Mouse (Mus musculus): ENCODE results near the gene Mlec. TPM values are rescaled to one million over a fixed set of nuclear protein-coding genes. Genes with fewer than 3 reads are reported as not detected.
A peak's percentile ranks its signal among the peaks of the same experiment; 100 is the strongest.

Gene Mlec
- polyA plus RNA-seq, 1 experiment from 2014 or later: 78.1 TPM

DNA sequence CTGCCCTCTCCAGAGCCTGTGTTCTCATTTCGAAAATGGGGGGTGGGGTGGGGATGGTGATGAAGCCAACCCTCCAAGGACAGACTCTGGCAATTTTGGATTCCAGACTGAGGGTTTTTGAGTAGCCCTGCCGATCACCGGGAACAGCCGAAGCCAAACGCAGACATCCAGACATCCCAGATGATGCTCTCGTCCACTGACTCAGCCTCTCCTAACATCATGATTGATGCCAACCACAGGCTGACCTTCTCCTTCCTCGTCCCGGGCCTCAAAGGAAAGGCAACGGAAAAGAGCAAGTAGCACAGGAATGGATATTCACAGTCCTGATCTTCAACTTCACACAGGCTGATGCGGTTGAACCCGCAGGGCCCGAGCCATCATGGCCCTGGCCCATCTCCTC, 32.1 kb upstream of the Mlec start:
- 65% methylated on average over 12 of the region's 12 CpGs for WGBS
- Histone ChIP-seq H3K4me3 (no peak overlapping the region), H3K27me3 (peaks cover 84% of the 10 kb centered on the region), H3K4me1 (peaks cover 48% of the 10 kb centered on the region), H3K9me3 (no peaks in the 10 kb centered on the region), H3K27ac (no peak overlapping the region), H3K9ac (no peak overlapping the region), H3K36me3 (no peaks in the 10 kb centered on the region), H3K4me2 (replicated peaks) (no peak overlapping the region)
- ATAC-seq (ENCODE audit: low FRiP score, low read depth): no peak

DNA sequence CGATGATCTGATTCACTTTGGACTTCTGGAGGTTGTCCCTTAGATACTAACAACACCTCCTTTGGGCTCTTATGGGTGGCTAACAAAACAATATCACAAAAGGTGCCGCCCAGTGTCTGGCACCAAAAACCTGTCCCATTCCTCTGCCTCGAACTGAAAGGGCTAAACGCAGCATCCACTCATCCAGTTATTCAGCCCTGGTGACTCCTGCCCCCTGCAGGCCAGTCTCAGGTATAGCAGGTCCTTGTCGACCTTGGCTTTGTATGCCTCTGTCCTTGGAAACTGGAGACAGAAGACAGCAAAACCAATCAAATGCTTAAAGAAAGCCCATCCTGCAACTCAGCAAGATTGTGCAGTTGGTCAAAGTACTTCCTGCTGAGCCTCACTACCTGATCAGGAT, 30.8 kb upstream of the Mlec start:
- Histone ChIP-seq H3K27me3 (peaks cover 72% of the 10 kb centered on the region), H3K9me3 (no peaks in the 10 kb centered on the region), H3K4me3 (no peak overlapping the region), H3K4me2 (replicated peaks) (no peak overlapping the region), H3K27ac (no peak overlapping the region), H3K36me3 (no peaks in the 10 kb centered on the region), H3K9ac (no peak overlapping the region), H3K4me1 (peaks cover 39% of the 10 kb centered on the region)
- WGBS: 53% methylated on average over 5 of the region's 5 CpGs
- no peak for ATAC-seq (ENCODE audit: low FRiP score, low read depth)

DNA sequence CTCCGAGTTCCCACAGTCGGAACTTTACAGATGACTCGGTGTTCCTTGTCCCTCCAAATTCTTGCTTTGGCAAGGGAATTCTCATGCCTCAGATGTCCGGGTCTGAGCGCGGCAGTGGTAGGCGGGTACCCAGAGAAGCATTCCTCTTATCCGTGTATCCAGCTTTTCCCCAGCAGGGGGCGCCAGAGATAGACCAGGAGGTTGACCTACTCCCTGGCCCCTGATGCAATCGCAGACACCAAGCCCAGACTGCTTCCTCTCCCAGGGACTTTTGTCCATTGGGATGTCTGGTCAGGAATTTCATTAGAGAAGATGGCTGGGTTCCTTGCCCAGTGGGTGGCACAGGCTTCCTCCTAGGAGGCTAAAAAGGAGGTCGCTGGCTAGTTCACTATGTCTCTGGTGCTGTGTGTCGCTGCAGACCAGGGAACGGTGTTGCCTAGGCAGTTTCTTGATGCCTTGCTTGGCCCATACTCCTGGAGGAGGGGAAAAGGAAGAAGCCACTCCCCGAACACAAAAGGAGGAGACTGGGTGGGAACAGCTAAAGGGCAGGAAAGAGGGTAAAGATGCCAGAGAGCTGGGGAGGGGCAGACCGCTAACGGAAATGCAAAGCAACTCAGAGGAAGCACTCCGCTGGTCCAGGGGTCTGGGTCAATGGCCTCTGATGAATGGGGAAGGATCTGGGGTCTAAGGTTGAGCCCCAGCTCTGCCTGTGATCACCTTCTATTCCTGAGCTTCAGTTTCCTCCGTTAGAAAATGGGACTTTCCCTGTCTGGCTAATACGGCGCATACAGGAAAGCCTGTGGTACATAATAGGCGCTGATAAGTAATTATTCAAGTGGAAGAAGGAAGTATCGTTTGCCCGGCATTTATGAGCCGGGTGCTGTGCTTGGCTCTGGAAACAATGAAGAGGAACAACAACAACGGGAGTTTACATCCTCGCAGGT, 29.5 kb upstream of the Mlec start:
- WGBS: 16% methylated on average over 26 of the region's 26 CpGs
- Histone ChIP-seq H3K4me1 (peaks cover 25% of the 10 kb centered on the region), H3K27me3 (peaks cover 58% of the 10 kb centered on the region), H3K4me2 (replicated peaks) (peak overlapping the region; percentile 50), H3K9ac (no peak overlapping the region), H3K9me3 (no peaks in the 10 kb centered on the region), H3K36me3 (no peaks in the 10 kb centered on the region), H3K4me3 (0 out of 2 replicates have a peak overlapping the region, but pooled peaks have one; percentile 2), H3K27ac (no peak overlapping the region)
- peak; percentile 80 for ATAC-seq (ENCODE audit: low FRiP score, low read depth)

DNA sequence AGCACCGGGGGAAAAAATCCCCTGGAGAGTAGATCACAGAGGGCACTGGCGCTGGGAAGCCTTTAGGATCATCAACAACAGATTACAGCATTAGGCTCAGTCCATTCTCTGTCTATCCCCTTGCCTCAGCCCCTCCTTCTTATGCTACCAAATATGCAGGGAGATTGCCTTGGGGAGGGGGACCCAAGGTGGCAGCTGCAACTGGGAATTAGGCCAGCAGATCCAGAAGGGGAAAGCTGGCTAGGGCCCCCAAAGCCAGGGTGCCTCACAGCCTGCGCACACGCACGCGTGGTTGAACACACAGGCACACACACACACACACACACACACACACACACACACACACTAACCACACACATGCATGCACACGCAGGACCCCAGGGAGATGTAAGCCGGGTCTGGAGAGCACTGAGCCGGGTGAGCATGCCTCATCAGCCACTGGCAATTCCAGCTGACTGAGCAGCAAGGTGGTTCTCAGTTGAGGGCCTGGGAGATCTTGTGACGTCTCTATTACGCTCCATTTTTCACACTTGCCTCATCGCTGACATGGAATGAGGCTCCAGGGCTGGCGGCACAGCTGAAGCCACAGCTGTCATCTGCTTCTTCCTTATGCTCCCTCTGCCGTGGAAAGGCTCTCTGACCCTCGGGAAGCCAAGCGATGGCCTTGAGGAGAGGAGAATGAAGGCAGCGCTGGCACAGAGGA, 28.5 kb upstream of the Mlec start:
- Histone ChIP-seq H3K4me2 (replicated peaks) (peak overlapping the region; percentile 50), H3K27ac (no peak overlapping the region), H3K27me3 (peaks cover 49% of the 10 kb centered on the region), H3K4me1 (peaks cover 22% of the 10 kb centered on the region), H3K9me3 (no peaks in the 10 kb centered on the region), H3K36me3 (no peaks in the 10 kb centered on the region), H3K9ac (no peak overlapping the region; the same call in 1 of the 2 replicates), H3K4me3 (peak overlapping the region; percentile 2; the same call in 1 of the 2 replicates)
- WGBS: 39% methylated on average over 17 of the region's 17 CpGs
- peak; percentile 49; the same call in 1 of the 2 replicates for ATAC-seq (ENCODE audit: low FRiP score, low read depth)

DNA sequence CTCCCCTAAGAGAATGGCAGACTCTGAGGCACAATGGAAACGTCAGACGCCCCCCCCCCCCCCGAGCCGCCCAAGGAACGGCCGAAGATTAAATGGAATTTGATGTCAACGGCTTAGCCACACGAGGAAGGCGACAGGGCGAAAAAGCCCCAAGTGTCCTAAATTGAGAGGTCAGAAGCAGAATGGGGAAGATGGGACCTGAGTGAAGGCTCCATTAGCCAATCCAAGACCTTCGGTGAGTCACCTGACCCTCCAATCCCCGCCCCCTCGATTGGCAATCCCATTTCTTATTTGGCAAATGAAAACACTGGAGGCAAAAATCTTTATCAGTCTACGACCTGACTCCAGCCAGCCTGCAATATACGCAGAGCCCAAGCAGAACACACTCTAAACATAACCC, 26.7 kb upstream of the Mlec start:
- no peaks in the 10 kb centered on the region for H3K36me3 ChIP-seq
- no peak overlapping the region for H3K27ac ChIP-seq
- H3K4me3 ChIP-seq: no peak overlapping the region
- whole genome bisulfite sequencing: 35% methylated on average over 15 of the region's 15 CpGs
- 0 out of 2 replicates have a peak overlapping the region, but pooled peaks have one; percentile 7 for H3K4me2 ChIP-seq (replicated peaks)
- no peak overlapping the region for H3K9ac ChIP-seq
- no peak for ATAC-seq (ENCODE audit: low FRiP score, low read depth)
- H3K4me1 ChIP-seq: peaks cover 26% of the 10 kb centered on the region
- peaks cover 31% of the 10 kb centered on the region for H3K27me3 ChIP-seq
- no peaks in the 10 kb centered on the region for H3K9me3 ChIP-seq

DNA sequence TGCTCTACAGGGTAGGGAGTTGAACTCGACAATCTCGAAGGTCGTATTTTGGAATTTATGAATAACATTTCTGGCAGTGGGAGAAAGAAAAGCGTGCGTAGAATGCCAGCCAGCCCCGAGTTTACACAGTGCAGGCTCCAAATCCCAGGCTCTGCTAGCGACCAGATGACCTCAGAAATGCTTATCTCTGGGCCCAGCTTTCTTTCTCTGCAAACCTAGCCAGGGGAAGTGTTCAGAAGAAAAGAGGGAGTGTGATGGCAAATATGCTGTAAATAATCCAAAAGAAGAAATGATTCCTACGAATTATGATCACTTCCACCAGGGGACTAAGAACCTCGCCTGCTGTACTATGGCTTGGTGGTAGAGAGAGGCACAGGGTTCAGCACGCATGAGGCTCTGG, 25.5 kb upstream of the Mlec start:
- Histone ChIP-seq H3K27me3 (peaks cover 25% of the 10 kb centered on the region; the same call in 1 of the 2 replicates), H3K27ac (no peak overlapping the region), H3K9ac (no peak overlapping the region), H3K4me1 (peaks cover 26% of the 10 kb centered on the region), H3K4me2 (replicated peaks) (no peak overlapping the region), H3K9me3 (no peaks in the 10 kb centered on the region), H3K4me3 (no peak overlapping the region), H3K36me3 (no peaks in the 10 kb centered on the region)
- no peak for ATAC-seq (ENCODE audit: low FRiP score, low read depth)
- 76% methylated on average over 10 of the region's 10 CpGs for WGBS

DNA sequence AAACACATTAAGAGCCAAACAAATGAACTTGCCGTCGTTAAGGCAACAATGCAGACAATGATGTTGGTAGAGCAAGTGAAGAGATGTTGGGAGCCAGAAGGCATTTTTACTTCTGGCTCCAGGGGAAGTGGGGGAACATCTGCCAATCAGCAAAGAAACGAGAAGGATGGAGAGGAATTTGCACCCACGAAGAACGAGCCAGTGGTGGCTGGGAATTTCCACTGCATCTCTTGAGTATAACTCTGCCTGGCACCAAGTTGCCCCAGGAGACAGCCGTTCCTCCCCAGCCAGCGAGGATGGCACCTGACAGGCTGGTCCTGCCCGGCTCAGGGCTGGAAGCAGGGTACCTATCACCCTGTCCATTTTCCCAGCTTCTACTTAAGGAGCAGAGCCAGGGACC, 24.9 kb upstream of the Mlec start:
- Histone ChIP-seq H3K36me3 (no peaks in the 10 kb centered on the region), H3K4me3 (no peak overlapping the region), H3K9ac (0 out of 2 replicates have a peak overlapping the region, but pooled peaks have one; percentile 8), H3K4me1 (peaks cover 26% of the 10 kb centered on the region), H3K27me3 (peaks cover 25% of the 10 kb centered on the region; the same call in 1 of the 2 replicates), H3K9me3 (no peaks in the 10 kb centered on the region), H3K4me2 (replicated peaks) (no peak overlapping the region), H3K27ac (no peak overlapping the region)
- WGBS: 80% methylated on average over 8 of the region's 8 CpGs
- no peak for ATAC-seq (ENCODE audit: low FRiP score, low read depth)

DNA sequence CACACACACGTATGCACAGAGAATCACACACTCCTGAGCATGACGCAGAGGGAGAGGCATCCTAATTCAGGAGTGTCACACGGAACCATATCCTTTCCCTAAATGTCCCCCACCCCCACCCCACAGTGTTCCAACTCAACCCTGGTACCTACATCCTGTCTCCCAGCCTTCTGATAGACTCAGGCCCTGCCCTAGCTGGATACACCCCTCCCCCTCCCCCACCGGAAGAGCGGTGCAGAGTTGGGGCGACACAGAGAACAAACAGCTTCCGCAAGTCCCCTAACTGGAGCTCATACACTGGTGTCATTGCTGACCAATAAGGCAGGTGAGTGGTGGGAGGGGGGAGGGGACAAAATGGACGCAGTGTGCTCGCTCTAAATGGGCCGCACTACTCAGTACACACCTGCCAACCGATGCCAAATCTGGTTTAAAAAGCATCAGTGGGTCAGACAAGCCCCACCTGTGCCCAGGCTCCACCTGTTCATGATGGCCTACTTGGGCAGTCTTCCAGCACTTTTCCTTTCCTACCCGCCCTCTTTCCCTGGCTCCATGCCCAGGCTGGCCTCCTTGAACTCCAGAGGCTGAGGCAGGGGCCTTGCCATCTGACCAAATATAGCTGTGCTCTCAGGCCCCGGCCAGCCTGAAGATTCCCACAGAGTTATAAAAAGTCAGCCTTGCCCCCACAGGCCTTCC, 23.4 kb upstream of the Mlec start:
- H3K27me3 ChIP-seq: peaks cover 11% of the 10 kb centered on the region; the same call in 1 of the 2 replicates
- H3K27ac ChIP-seq: no peak overlapping the region
- no peak overlapping the region for H3K4me2 ChIP-seq (replicated peaks)
- H3K9me3 ChIP-seq: no peaks in the 10 kb centered on the region
- H3K36me3 ChIP-seq: no peaks in the 10 kb centered on the region
- H3K9ac ChIP-seq: no peak overlapping the region
- H3K4me3 ChIP-seq: no peak overlapping the region
- WGBS: 80% methylated on average over 13 of the region's 13 CpGs
- peaks cover 13% of the 10 kb centered on the region for H3K4me1 ChIP-seq
- no peak for ATAC-seq (ENCODE audit: low FRiP score, low read depth)

DNA sequence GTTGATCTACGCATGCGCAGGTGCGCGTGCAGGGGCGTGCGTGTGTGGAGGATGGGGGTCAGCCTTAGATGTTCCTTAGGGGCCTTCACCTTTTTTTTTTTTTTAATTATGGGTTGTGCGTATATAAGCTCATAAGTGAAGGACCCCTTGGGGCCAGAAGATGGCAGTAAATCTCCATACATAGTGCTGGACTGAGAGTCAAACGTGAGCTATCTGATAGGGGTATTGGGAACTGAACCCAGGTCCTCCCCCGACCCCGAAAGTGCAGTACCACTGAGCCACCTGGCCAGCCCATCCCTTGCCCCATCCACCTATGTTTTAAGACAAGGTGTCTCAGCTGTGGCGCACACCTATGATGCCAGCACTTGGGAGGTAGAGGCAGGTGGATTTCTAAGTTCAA, 21.6 kb upstream of the Mlec start:
- H3K9ac ChIP-seq: no peak overlapping the region
- 93% methylated on average over 11 of the region's 11 CpGs for WGBS
- H3K9me3 ChIP-seq: no peaks in the 10 kb centered on the region
- no peak overlapping the region for H3K4me3 ChIP-seq
- H3K4me1 ChIP-seq: peaks cover 9% of the 10 kb centered on the region; the same call in 1 of the 2 replicates
- no peak overlapping the region for H3K27ac ChIP-seq
- ATAC-seq (ENCODE audit: low FRiP score, low read depth): no peak
- H3K4me2 ChIP-seq (replicated peaks): no peak overlapping the region
- no peaks in the 10 kb centered on the region for H3K36me3 ChIP-seq
- no peaks in the 10 kb centered on the region for H3K27me3 ChIP-seq

DNA sequence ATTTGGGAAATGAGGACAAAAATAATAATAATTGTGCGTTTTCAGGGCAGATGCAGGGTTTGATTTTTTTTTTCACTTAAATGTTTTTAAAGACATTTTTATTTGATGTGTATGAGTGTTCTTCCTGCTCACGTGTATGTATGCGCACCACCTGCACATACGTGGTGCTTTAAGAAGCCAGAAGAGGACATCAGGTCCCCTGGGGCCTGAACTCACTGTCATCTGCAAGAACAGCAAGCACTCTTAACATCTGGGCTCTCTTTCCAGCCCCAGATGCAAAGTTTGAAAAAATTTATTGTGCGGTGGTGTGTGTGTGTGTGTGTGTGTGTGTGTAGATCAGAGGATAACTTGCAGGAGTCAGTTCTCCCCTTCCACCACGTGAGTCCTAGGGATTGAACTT, 19.9 kb upstream of the Mlec start:
- H3K4me2 ChIP-seq (replicated peaks): no peak overlapping the region
- no peaks in the 10 kb centered on the region for H3K36me3 ChIP-seq
- H3K9me3 ChIP-seq: no peaks in the 10 kb centered on the region
- 71% methylated on average over 6 of the region's 6 CpGs for WGBS
- H3K27ac ChIP-seq: no peak overlapping the region
- ATAC-seq (ENCODE audit: low FRiP score, low read depth): no peak
- no peak overlapping the region for H3K9ac ChIP-seq
- H3K4me3 ChIP-seq: no peak overlapping the region
- H3K4me1 ChIP-seq: peaks cover 9% of the 10 kb centered on the region; the same call in 1 of the 2 replicates
- H3K27me3 ChIP-seq: no peaks in the 10 kb centered on the region

DNA sequence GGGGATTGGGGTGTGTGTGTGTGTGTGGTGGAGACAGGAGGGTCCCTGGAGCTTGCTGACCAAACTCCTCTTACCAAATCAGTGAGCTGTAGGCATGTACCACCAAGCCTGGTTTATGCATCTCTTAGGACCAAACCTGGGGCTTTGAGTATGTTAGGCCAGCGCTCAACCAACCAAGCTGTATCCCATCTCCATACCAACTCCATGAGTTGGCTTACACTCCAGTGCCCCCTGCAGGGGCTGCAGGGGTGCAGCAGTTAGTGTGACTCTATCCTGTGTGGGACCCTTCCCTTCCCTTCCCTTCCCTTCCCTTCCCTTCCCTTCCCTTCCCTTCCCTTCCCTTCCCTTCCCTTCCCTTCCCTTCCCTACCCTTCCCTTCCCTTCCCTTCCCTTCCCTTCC, 16.6 kb upstream of the Mlec start:
- Histone ChIP-seq H3K9ac (no peak overlapping the region), H3K4me3 (no peak overlapping the region), H3K9me3 (no peaks in the 10 kb centered on the region), H3K4me1 (no peaks in the 10 kb centered on the region), H3K27ac (no peak overlapping the region), H3K27me3 (no peaks in the 10 kb centered on the region), H3K4me2 (replicated peaks) (no peak overlapping the region), H3K36me3 (no peaks in the 10 kb centered on the region)
- WGBS: 83% methylated on average over 1 of the region's 1 CpGs
- ATAC-seq (ENCODE audit: low FRiP score, low read depth): no peak

DNA sequence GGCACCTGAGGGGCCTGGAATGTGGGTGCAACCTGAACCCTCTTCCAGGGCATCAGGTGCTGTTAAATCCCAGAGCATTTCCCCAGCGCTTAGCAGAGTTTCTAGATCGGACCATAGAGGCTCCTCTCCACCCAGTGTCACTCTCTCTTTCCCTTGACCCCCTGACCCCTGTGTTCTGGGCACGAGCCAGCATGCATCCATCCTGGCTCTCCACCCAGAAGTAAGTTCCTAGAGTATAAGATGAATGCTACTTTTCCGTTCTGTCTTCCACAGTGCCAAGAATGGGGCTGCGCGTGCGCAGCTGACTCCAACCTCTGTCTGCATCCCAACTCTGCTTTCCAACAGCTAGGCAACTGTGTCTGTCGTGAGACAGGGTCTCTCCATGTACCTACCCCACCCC, 12.2 kb upstream of the Mlec start:
- H3K36me3 ChIP-seq: no peaks in the 10 kb centered on the region
- no peaks in the 10 kb centered on the region for H3K27me3 ChIP-seq
- no peaks in the 10 kb centered on the region for H3K9me3 ChIP-seq
- H3K27ac ChIP-seq: no peak overlapping the region
- no peak overlapping the region for H3K4me2 ChIP-seq (replicated peaks)
- no peak overlapping the region for H3K4me3 ChIP-seq
- no peak overlapping the region for H3K9ac ChIP-seq
- WGBS: 83% methylated on average over 8 of the region's 8 CpGs
- peaks cover 20% of the 10 kb centered on the region for H3K4me1 ChIP-seq
- ATAC-seq (ENCODE audit: low FRiP score, low read depth): no peak

All from limb, embryonic 13.5 days (tissue).